Mouse (Mus musculus): Measurements from ENCODE around the gene Sarnp. TPM values are rescaled to one million over a fixed set of nuclear protein-coding genes. Genes with fewer than 3 reads are reported as not detected.

Sarnp gene
- polyA plus RNA-seq, 1 experiment = 12.3 TPM

DNA sequence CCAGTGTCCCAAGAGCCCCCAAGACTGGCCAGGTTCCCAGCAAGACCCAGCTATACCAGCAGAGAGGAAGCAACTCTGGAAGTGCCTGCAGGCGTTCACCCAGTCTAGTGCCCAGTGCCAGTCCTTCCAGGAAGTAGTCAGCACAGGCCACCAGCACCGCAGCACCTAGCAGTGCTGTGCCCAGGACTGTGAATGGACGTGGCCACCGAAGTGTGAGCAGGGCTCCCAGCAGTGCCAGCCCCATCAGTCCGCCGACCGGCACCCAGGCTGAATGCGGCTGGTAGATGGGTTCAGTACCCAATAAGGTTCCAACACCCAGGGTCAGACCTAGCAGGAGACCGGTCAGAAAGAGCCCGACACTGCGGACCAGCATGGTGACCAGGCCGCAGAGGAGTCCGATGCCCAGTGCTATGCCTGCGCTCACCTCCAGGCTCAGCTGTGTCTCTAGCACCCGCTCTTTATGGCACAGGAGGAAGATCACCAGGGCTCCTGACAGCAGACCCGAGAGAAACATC lies 15.1 kb upstream of the Sarnp start:
- Histone ChIP-seq H3K4me3 (ENCODE audit: control insufficient read depth, insufficient read depth, low read length) (no peak overlapping the region), H3K27ac (ENCODE audit: control insufficient read depth, insufficient read depth, low read length) (no peak overlapping the region), H3K4me1 (replicated peaks; ENCODE audit: control insufficient read depth, insufficient read depth, low read length) (peaks cover 20% of the 10 kb centered on the region), H3K27me3 (ENCODE audit: control insufficient read depth, insufficient read depth, low read length) (no peaks in the 10 kb centered on the region), H3K36me3 (ENCODE audit: control insufficient read depth, insufficient read depth, low read length) (no peaks in the 10 kb centered on the region)
- WGBS = 95% methylated on average over 16 of the region's 16 CpGs
- TF ChIP-seq POLR2A (IDR thresholded peaks at IDR 0.05; ENCODE audit: control insufficient read depth, extremely low read depth, insufficient read depth, low read length, poor library complexity) (no peak), CTCF (IDR thresholded peaks at IDR 0.05; ENCODE audit: borderline replicate concordance, control insufficient read depth, extremely low read depth, insufficient read depth, low read length, poor library complexity) (no peak)
- no peak for DNase-seq

DNA sequence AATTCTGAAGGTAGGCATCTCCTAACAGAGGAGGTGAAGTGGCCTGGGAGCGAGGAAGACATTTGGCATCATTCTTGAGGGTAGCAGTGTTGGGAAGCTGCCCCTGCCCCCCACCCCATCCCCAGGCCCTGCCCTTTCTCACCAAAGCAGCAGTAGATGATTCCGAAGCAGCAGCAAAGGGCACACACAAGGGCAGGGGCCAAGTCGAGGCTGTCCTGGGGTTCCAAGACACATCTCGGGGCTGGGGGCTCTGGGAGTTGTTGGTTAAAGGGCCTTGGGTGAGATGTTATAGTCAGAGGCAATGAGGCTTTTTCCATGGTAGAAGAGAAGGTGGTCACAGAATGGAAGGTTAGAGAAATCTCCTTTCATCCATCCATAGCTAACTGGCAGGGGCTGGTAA lies 14.2 kb upstream of the Sarnp start:
- DNase-seq = no peak
- TF ChIP-seq CTCF (IDR thresholded peaks at IDR 0.05; ENCODE audit: borderline replicate concordance, control insufficient read depth, extremely low read depth, insufficient read depth, low read length, poor library complexity) (no peak), POLR2A (IDR thresholded peaks at IDR 0.05; ENCODE audit: control insufficient read depth, extremely low read depth, insufficient read depth, low read length, poor library complexity) (no peak)
- H3K4me3 ChIP-seq (ENCODE audit: control insufficient read depth, insufficient read depth, low read length) = no peak overlapping the region
- H3K36me3 ChIP-seq (ENCODE audit: control insufficient read depth, insufficient read depth, low read length) = no peaks in the 10 kb centered on the region
- H3K27me3 ChIP-seq (ENCODE audit: control insufficient read depth, insufficient read depth, low read length) = no peaks in the 10 kb centered on the region
- WGBS = 92% methylated on average over 4 of the region's 4 CpGs
- no peak overlapping the region for H3K27ac ChIP-seq (ENCODE audit: control insufficient read depth, insufficient read depth, low read length)
- H3K4me1 ChIP-seq (replicated peaks; ENCODE audit: control insufficient read depth, insufficient read depth, low read length) = peaks cover 23% of the 10 kb centered on the region

DNA sequence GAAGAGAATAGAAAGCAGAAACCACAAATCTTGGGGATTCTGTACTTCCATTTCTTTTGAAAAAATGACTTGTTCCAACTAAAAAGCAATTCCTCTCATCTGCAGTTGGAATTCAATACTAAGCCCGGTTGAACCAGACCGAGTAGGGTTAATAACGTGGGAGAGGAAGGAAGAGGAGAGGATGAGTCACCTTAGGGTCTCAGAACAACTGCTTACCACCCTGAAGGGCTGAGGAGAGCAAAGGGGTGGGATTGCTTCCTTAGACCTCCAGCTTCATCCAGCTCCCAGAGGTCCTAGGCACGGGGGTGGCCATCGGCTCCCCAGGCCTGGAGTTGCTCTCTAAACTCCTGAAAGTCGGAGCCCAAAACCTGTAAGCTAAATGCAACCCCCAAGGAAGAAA lies 13.8 kb upstream of the Sarnp start:
- Histone ChIP-seq H3K27ac (ENCODE audit: control insufficient read depth, insufficient read depth, low read length) (no peak overlapping the region), H3K4me1 (replicated peaks; ENCODE audit: control insufficient read depth, insufficient read depth, low read length) (peaks cover 26% of the 10 kb centered on the region), H3K36me3 (ENCODE audit: control insufficient read depth, insufficient read depth, low read length) (no peaks in the 10 kb centered on the region), H3K4me3 (ENCODE audit: control insufficient read depth, insufficient read depth, low read length) (no peak overlapping the region), H3K27me3 (ENCODE audit: control insufficient read depth, insufficient read depth, low read length) (no peaks in the 10 kb centered on the region)
- DNase-seq = no peak
- TF ChIP-seq POLR2A (IDR thresholded peaks at IDR 0.05; ENCODE audit: control insufficient read depth, extremely low read depth, insufficient read depth, low read length, poor library complexity) (no peak), CTCF (IDR thresholded peaks at IDR 0.05; ENCODE audit: borderline replicate concordance, control insufficient read depth, extremely low read depth, insufficient read depth, low read length, poor library complexity) (no peak)
- 13% methylated on average over 6 of the region's 6 CpGs for WGBS

DNA sequence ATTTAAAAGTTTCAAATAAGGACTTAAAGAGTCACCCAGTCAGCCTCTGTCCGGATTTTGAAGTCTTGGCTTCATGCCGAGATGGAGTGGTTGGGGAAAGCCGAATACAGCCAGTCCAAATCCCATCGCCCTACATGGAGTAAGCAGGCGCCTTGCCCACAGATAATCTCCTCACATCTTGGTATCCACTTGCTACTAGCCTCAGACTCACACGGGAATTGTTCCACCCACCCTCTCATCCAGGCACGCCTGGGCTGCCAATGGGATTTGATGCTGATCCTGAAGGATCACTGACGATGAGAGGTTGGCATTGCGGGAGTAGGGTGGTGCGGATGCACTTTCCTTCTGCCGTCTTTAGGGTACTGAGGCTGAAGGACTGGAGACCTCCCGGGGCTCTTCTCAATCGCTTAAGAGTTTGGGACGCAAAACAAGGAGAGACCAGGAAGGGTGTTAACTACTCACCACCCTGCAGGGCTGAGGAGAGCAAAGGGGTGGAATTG lies 13.3 kb upstream of the Sarnp start, which contains the start of gene Dnajc14:
Gene Dnajc14, plus strand, starts transcription at position 292 of the 500 bp plus-strand sequence.
- Histone ChIP-seq H3K36me3 (ENCODE audit: control insufficient read depth, insufficient read depth, low read length) (no peaks in the 10 kb centered on the region), H3K27ac (ENCODE audit: control insufficient read depth, insufficient read depth, low read length) (peak within 1 kb of the TSS; percentile 79), H3K4me3 (ENCODE audit: control insufficient read depth, insufficient read depth, low read length) (peak within 1 kb of the TSS; percentile 80), H3K27me3 (ENCODE audit: control insufficient read depth, insufficient read depth, low read length) (no peaks in the 10 kb centered on the region), H3K4me1 (replicated peaks; ENCODE audit: control insufficient read depth, insufficient read depth, low read length) (peaks cover 28% of the 10 kb centered on the region)
- DNase-seq = peak; percentile 28
- no peak for TF ChIP-seq CTCF (IDR thresholded peaks at IDR 0.05; ENCODE audit: borderline replicate concordance, control insufficient read depth, extremely low read depth, insufficient read depth, low read length, poor library complexity)
- no peak for TF ChIP-seq POLR2A (IDR thresholded peaks at IDR 0.05; ENCODE audit: control insufficient read depth, extremely low read depth, insufficient read depth, low read length, poor library complexity)
- 8% methylated on average over 14 of the region's 14 CpGs for WGBS

DNA sequence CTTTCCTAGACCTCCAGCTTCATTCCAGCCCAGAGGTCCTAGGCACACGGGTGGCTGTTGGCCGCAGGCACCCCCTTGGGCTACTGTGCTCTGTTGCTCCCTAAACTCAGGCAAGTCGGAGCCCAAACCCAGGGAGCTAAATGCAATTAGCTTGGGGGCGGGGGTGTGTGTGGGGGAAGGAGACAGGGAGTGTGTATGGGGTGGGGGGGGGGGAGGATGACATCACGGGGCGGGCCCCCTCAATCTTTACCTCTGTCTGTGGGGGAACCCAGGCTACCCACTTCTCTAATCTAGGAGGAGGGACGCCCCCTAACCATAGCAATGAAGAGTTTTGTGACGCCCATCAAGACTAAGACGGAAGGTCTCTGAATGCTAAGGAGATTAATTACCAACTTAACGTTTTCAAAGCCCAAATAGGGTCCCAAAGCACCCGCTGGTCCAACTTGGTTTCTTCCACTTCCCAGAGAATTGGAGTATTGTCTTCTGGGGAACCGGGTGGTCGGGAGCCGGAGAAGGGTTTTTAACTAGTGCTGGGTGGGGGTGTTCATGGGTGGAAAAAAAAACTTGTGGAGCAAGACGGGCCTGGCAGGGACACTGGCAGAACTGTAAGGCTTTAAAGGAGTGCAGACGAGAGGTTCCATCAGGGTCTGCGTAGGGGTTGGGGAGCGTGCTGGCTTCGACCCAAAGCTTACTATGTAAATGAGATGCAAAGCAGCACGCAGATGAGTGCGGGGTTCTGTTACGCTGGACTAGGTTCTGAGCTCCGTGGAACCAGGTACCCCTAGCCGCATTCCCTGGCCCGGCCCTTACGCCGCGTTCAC lies 12.7 kb upstream of the Sarnp start, which contains the start of gene Tmem198b:
Gene Tmem198b, minus strand, starts transcription at position 100 of the 821 bp plus-strand sequence.
- H3K36me3 ChIP-seq (ENCODE audit: control insufficient read depth, insufficient read depth, low read length) = no peaks in the 10 kb centered on the region
- under 1% methylated on average over 27 of the region's 28 CpGs for WGBS
- peaks cover 30% of the 10 kb centered on the region for H3K4me1 ChIP-seq (replicated peaks; ENCODE audit: control insufficient read depth, insufficient read depth, low read length)
- H3K4me3 ChIP-seq (ENCODE audit: control insufficient read depth, insufficient read depth, low read length) = peak within 1 kb of the TSS; percentile 80
- TF ChIP-seq CTCF (IDR thresholded peaks at IDR 0.05; ENCODE audit: borderline replicate concordance, control insufficient read depth, extremely low read depth, insufficient read depth, low read length, poor library complexity) (no peak), POLR2A (IDR thresholded peaks at IDR 0.05; ENCODE audit: control insufficient read depth, extremely low read depth, insufficient read depth, low read length, poor library complexity) (no peak)
- H3K27me3 ChIP-seq (ENCODE audit: control insufficient read depth, insufficient read depth, low read length) = no peaks in the 10 kb centered on the region
- H3K27ac ChIP-seq (ENCODE audit: control insufficient read depth, insufficient read depth, low read length) = peak within 1 kb of the TSS; percentile 79
- DNase-seq = peak; percentile 57

DNA sequence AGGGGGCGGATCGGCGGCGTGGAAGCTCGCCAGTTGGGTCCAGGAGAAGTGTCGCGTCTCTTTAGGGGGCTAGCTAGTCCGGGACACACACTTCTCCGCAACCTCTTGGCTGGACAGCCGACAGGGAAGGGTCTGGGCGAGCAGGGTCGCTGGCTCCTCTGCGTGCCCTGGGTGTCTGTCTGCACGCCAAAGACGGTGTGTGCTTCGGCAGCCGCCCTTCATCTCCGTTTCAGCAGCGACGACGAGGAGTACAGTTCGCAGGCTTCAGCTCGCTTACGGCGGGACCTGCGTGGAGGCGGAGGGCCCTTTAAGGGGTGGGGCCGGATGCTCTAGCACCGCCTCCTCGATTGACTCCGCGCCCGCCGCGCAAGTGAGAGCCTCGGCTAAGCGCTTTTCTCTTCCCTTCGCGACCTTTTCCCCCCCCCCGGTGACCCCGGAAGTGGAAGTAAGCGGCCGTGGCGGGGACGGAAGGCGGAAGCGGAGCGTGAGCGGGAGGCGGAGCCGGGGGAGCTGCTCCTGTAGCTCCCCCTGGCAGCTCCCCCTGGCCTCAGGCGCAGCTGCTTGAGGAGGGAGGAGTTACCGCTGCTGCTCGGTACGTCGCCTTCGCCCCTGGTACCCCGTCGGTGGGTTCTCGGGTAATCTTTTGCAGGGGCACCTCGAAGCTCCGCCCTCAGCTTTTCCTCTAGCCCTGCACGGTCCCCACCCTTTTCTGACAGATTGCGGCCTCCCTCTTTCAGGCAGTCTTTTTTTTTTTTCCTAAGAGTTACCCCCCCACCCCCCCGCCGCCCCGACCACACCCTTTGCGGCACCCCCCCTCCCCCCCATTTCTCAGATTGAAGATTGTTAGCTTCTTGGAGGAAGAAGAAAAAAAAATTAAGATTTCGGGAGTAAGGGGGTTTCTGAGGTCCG lies 11.8 kb upstream of the Sarnp start:
- H3K27ac ChIP-seq (ENCODE audit: control insufficient read depth, insufficient read depth, low read length) = peak overlapping the region; percentile 79
- H3K4me1 ChIP-seq (replicated peaks; ENCODE audit: control insufficient read depth, insufficient read depth, low read length) = peaks cover 30% of the 10 kb centered on the region
- no peaks in the 10 kb centered on the region for H3K36me3 ChIP-seq (ENCODE audit: control insufficient read depth, insufficient read depth, low read length)
- peak; percentile 95 for DNase-seq
- TF ChIP-seq POLR2A (IDR thresholded peaks at IDR 0.05; ENCODE audit: control insufficient read depth, extremely low read depth, insufficient read depth, low read length, poor library complexity) = peak; percentile 77
- TF ChIP-seq CTCF (IDR thresholded peaks at IDR 0.05; ENCODE audit: borderline replicate concordance, control insufficient read depth, extremely low read depth, insufficient read depth, low read length, poor library complexity) = peak; percentile 65; the same call in 1 of the 2 replicates
- WGBS = under 1% methylated on average over 70 of the region's 70 CpGs
- H3K4me3 ChIP-seq (ENCODE audit: control insufficient read depth, insufficient read depth, low read length) = peak overlapping the region; percentile 80
- no peaks in the 10 kb centered on the region for H3K27me3 ChIP-seq (ENCODE audit: control insufficient read depth, insufficient read depth, low read length)
